Mouse (Mus musculus): ENCODE results near the gene Mfap3.

Gene Mfap3

DNA sequence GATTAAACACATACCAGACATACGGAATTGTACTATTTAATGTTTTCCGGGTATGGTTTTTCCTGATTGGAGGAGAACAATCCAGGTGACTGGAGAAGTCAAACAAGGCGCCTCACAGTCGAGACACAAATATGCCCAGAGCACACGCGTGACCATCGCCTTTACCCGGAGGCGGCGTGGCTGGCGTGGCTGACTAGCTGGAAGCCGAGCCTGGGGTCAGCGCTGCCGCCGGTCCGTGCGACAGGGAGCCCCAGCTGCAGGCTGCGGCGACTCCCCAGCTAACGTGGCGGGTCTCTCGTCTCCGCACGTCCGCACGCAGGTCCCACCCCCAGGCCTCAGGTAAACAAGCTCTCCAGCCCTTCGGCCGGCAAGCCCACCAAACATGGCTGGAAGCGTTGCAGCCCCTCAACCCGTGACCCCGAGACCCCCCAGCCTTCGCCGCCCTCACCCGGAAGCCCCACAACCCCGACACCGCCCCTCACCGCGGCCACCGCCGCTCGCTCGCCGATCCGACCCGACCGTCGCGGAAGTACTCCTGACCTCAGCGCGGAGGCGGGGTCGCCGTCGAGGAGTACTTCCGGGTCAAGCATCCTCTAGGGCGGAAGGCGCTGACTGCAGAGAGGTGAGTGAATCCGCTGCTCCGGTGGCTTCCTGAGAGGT is at the start of gene Mfap3, which contains the start of gene Fam114a2:
Mfap3 (plus strand) TSS at position 574 of the 660 bp plus-strand sequence.
Fam114a2 (minus strand) TSS at position 527 of the 660 bp plus-strand sequence.
- peak; percentile 92 for DNase-seq (ENCODE audit: low spot score)

DNA sequence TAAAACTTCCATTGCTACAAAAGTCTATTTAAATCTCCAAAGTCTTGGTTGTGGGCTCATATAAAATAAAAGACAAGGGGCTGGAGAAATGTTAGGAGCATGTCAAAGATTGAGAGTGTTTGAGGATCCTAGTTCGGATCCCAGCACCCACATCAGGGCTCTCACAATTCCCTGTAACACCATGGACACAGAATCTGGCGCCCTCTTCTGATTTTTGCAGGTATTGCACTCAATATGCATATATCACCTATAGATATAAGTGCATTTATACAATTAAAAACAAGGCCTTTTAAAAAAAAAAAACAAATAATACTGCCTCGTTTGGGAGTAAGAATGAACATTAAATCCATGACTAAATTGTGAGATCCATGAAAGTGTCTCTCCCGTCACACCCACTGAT is 49.8 kb upstream of the Mfap3 start:
- DNase-seq (ENCODE audit: low spot score): no peak

DNA sequence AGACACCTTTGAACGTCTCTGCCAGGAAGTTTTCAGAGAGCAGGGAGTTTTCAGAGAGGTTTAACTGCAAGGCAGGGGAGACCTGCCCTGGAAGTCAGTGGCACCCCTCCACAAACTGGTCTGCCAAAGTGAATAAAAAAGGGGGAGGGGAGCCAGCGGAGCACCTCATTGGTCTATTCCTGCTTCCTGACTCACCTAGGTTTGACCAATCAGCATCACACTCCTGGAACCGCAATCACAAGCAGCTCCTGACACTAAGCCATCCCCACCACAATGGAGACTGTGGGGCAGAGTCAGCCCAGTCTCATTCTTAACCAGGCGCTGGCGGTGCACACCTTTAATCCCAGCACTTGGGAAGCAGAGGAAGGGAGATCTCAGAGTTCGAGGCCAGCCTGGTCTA is 48.4 kb upstream of the Mfap3 start:
- DNase-seq (ENCODE audit: low spot score): no peak

DNA sequence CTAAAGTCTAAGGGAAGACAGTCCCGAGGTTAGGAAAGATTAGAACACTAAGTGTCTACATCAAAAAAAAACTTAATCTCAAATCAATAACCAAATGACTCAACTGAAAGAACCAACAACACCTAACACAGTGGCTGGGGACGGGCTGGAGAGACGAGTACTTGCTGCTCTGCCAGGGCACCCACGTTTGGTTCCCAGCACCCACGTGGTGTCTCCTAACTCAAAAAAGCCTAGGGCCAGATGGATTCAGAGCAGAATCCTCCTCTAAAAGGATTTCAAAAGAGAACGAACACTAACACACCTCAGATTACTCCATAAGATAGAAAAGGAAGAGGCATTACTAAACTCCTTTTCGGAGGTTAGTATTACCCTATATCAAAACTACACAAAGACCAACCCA is 47.5 kb upstream of the Mfap3 start:
- no peak for DNase-seq (ENCODE audit: low spot score)

DNA sequence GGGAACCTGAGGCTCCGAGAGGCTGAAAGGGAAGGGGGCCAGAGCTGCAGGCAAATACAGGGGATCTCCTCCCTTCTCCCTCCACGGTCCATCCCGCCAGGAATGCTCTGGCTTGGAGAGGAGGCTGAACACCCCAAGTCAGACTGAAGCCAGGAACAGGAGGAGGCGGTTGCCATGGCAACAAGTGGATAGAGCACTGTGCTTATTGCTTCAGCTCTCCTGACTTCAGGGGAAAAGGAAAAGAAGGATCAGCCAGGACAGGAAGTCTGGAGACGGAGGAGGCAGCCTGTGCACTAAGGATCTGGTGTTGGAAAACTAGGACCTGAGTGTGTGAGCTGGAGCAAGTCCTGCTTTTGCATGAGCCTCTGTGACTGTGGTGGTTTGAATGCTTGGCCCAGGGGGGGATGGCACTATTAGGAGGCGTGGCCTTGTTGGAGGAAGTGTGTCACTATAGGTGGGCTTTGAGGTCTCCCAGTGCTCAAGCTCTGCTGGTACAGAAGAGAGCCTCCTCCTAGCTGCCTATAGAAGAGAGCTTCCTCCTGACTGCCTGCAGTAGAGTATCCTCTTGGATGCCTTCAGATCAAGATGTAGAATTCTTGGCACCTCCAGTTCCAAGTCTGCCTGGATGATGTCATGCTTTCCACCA is 44.0 kb upstream of the Mfap3 start:
- no peak for DNase-seq (ENCODE audit: low spot score)

DNA sequence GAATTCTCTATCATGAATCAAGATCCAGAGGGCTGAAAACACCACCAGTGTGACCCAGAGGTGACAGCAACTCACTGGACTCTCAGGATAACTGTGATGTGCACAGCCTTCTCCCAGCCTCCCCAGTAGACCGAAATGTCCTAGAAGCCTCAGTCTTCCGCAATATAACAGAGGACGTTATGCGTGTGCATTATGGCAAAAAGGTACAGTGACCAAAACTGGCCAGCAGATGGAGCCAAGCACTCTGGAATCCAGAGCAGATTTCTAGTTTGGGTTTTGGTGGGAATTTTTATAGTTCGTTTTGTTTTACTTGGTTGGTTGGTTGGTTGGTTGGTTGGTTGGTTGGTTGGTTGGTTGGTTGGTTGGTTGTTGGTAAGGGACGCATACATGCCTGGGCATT is 43.3 kb upstream of the Mfap3 start:
- peak; percentile 33 for DNase-seq (ENCODE audit: low spot score)

DNA sequence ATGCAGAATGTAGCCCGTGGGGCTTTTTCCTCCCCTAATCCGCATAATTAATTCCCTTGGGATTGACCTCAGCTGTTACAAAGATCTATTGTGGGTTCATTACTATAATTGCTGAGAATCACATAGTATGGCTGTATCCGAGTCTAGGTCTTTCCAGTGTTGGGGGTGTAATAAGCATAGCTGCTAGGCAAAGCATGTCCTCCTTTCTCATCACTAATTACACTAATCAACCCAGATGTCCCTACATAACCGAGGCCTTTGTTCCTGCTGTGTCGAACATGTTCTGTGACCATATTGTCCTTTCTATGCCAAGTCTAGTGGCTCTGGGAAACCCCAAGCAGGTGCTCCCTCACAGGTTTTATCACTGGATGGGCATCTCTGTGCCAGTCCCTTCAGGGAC is 40.4 kb upstream of the Mfap3 start:
- no peak for DNase-seq (ENCODE audit: low spot score)

DNA sequence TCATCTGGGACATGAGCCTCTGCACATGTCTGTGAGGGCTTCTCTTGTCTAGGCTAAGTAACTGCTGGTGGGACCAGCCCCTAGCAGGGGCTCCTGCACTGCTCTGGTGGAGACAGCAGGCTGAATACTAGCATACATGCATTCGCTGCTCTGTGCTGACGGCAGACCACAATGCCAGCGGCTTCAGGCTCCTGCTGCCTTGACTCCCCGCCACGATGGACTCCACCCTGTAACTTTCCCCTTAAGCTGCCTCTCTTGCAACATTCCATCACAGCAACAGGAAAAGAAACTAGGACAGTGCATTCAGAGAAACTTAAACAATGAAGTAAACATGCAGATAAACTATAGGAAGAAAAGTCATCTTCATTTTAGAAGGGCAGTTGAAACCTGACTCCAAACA is 30.0 kb upstream of the Mfap3 start:
- no peak for DNase-seq (ENCODE audit: low spot score)

DNA sequence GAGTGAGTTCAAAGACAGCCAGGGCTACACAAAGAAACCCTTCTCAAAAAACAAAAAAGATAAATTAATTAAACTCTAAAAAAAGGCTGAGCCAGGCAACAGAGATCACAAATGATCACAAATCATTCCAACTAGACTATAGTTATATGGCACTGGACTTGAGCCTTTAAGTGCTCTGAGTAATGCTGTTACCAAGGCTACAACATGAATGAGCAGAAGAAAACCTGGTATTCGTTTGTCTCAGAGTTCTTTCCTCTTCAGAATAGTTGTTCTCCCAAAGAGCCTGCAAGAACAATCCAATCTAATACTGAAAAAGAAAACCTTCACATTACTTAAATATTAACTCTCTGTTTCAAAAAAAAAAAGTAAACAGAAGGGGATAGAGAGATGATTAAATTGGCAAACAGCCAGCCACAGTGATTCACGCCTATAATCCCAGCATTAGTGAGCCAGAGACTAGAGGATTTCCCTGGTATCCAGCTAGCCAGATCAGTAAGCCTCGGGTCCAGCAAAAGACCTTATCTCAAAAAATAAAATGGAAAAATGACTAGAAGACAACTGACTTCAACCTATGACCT is 21.9 kb upstream of the Mfap3 start:
- no peak for DNase-seq (ENCODE audit: low spot score)

DNA sequence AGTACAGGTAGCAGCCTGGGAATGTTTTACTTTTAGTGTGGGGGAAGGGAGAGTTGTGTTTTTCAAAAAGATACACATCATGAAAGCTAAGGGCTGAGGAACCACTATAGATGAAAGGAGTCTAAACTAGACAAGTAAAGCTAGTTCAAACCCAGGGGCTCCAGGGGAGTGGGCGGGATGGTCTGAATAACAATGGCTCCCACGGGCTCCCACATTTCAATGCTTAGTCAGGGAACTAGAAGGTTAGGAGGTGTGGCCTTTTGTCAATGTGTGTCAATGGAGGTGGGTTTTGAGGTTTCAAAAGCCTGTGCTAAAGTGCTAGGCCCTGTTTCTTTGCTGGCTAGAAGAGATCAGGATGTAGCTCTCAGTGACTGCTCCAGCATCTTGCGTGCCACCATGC is 20.8 kb upstream of the Mfap3 start:
- DNase-seq (ENCODE audit: low spot score): no peak

DNA sequence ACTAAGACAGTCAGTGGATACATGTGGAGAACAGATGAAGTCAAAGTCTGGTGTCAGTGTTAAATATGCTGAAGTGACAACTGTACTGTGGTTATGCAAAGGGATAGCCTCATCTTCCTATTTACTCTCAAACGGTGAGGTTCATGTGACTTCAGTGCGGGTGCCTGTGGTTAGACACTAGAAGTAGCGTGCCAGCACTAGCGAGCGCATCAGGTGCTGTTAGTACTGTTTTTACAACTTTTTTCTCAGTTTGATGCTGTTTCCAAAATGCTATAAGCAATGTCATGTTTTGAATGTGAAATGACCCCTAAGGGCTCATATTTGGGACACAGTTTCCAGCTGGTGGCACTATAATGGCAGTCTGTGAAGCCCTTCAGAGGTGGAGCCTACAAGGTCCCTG is 20.2 kb upstream of the Mfap3 start:
- no peak for DNase-seq (ENCODE audit: low spot score)

DNA sequence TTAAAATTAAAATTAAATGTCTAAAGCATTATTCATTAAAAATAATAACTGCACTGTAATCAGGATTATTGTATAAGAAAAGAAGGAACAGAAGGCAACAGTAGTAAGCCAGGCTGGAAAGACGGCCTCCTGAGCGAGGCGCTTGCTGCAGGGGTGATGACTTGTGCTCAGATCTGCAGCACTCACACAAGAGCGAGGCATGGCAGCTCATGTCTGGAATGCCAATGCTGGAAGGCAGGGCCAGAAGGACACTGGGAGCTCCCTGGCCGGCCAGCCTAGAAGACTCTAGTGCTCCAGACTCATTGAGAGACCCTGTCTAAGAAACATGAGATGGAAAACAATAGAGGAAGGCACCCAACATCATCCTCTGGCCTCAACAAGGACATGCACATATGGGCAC is 15.3 kb upstream of the Mfap3 start:
- DNase-seq (ENCODE audit: low spot score): no peak

DNA sequence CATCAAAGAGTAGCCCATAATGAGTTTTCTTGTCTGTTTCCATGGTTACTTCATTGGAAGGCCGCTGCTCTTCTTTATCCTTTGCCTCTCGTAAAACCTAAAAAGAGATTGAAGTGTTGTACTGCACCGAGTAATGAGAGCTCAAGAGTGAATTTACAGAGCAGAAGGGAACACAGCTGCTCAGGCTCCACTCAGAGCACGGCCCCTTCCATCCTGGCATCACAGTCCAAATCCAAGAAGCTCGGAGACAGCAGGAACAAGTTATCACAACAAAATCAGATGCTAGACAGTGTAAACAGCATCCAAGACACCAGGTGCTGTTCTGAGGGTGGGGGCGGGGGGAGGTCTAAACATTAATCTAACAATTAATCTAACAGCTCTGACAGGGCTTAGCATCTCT is 11.6 kb upstream of the Mfap3 start:
- no peak for DNase-seq (ENCODE audit: low spot score)

DNA sequence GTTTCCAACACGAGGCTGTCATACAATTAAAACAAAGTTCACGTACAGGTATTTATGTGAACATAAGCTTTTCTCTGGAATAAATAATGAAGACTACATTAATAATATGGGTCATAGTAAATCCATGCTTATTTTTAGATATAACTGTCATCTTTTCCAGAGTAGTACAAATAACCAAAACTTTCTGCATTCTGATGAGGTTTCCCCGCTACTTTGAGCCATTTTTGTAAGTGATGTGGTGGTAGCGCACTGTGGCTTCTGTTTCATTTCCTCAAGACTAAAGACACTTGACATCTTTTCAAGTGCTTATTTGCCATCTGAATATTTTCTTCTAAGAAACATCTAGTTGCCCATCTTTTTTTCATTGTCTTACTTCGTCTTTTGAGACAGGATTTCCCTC is 3.2 kb upstream of the Mfap3 start:
- DNase-seq (ENCODE audit: low spot score): no peak

DNA sequence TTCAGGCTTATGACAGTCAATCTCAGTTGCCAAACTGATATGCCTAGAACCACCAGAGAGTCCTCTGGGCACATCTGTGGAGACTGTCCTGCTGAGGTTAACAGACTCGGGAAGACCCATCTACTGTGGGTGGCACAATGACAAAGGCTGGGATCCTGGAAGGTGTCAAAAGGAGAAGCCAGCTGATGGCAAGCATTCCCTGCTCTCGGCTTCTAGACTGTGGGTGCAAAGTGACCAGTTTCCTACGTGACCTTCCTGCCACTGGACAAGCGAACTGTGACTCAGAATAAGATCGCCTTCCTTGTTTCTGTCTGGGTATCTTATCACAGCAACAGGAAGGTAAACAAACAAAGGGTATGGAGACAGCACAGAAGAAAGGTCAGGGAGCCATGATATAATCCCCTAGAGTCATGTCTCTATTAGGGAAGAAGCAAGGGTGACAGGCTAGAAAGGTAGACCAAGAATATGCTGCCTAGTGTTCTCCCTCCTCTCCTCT is 1.5 kb upstream of the Mfap3 start:
- no peak for DNase-seq (ENCODE audit: low spot score)

DNA sequence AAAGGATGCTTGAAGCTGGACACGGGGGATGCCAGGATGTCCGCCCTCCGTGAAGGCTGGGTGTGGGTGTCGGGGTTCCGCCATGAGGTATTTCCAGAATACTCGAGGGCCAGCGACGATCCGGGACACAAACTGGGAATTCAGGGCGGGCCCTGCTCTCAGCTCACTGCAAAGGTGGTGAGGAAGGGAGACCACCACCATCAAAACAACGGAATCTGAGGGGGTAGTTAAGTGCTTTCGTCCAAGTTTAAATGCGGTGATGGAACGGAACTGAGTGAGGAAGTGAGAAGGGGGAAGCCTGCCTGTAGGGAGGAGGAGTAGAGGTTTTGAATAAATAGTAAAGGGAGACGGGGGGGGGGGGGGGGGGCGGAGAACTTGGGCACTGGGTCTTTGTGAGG is 286 bp downstream of the Mfap3 start:
- no peak for DNase-seq (ENCODE audit: low spot score)

DNA sequence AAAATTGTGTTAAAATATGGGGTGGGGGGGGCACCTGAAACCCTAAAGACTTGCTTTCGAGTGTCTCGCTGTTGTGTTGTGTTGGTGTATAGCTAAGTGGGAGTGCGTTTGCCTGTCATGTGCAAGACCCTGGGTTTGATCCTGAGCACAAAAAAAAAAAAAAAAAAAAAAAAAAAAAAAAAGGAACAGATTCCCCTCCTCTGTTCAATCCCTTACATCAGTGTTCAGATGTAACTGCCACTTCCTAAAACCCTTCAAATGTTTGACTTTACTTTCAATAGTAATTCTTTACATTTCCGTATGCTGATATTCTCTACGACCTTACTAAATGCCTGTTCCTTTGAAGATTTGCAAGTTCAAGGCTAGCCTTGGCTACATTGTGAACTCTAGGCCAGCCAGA is 840 bp downstream of the Mfap3 start:
- DNase-seq (ENCODE audit: low spot score): no peak

DNA sequence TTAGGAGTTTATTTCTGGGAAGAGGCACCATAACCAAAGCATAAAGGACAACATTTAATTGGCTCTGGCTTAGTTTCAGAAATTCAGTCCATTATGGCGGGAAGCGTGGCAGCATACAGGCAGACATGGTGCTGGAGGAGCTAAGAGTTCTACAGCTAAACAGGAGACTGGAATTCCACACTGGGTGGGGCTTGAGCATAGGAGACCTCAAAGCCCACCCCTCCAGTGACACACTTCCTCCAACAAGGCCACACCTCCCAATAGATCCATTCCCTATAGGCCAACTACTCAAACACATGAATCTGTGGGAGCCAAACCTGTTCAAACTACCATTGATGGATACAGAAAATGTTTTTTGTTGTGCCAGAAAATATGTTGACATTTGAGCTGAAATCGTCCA is 2.7 kb downstream of the Mfap3 start:
- no peak for DNase-seq (ENCODE audit: low spot score)

DNA sequence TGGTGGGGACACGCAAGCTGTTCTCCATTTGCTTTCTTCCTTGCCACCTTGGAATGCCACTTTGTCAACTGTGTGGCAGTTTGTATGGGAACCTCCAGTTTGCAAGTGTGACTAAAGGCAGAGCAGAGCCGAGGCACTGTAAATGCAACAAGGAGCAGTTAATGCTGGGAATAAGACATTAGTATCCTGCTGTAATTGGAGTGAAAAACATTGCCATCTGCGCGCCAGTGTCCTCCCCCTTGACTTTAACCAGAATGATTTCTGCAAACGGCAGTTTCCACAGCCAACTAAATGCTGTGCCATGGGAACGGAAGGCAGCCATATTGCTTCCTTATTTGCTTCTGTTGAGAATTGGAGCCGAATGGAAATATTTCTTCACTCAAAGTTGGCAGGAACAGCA is 3.6 kb downstream of the Mfap3 start:
- no peak for DNase-seq (ENCODE audit: low spot score)

DNA sequence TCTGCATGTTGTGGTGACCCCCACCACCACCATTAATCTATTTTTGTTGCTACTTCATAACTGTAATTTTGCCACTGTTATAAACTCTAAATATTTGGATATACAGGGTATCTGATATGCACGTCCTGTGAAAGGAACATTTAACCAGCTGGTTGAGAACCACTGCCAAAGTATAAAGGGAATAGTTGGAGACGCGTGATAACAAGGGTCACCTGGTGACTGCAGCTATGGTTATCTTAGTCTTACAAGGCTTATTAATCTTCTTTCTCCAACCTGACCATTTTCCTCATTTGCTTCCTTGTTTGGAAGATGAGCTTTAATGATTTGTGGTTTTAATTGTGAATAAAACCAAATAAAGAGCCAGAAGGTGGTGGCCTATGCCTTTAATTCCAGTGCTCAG is 5.0 kb downstream of the Mfap3 start:
- no peak for DNase-seq (ENCODE audit: low spot score)

DNA sequence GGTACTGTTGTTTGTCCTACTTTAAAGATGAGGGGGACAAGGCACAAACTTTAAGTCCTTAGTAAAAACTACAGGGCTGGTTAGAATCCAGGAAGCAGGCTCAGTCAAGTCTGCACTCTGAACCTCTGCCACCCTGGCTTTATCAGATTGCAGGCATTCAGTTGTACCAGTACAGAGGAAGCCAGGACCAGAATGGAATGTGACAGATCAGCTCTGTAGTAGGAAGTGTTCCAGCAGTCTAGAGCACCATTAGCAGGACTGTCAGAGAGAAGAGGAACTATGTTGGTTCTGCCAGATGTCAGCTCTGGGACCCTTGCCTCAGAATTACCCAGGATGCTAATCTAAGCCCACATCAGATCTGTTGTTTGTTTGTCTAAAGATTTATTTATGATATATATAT is 6.1 kb downstream of the Mfap3 start:
- DNase-seq (ENCODE audit: low spot score): no peak

DNA sequence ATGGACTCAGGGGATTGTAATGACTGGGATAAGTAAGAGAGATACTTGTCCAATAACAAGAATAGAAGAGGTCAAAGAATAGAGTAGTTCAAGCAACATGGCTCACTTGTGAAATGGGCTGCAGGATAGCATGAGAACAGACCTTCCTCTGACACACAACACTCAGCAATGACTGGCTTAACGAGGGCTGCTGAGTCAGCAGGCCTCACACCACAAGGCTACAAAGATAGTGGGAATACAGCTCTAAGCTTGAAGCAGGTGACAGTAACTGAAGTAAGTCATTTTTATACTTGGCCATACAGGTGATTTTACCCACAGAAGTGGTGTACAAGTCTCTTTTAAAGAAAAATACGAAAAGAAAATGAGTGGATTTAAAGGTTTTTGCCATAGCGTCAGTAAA is 7.4 kb downstream of the Mfap3 start:
- DNase-seq (ENCODE audit: low spot score): no peak

DNA sequence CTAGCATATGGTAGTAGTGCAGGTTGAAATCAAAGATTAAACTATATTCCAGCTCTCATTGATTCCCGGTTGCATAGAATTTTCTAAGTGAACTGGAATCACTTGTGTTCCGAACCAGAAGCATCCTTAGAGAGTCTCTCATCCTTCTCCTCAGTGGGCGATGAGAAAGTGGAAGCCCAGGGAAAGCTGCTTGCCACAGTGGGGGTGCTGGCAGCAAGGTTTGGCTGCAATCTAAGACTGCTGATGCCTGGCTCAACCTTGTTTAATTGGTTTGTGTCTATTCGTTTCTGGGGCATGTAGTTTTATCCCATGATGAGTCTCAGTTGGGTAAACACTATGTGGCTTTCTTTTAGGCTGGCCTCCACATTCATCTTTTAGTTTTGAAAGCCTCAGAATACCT is 9.0 kb downstream of the Mfap3 start:
- no peak for DNase-seq (ENCODE audit: low spot score)

DNA sequence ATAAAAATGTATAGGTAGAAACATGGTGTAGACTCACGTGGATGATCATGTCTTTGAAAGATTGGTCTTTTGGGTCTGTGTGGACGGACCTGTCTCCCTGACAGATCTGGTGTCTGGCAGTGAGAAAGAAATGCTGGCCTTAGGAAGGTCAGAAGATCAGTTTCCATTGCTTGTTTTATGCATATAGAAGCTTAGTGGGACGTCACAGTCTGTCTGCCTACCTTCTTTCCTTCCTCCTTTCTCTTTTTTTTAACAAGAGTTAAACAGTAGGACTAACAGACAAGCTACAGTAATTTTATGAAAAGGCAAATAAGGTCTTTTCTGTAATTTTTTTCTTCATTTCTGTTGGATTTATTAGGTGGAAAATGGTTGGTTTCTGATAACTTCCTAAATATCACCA is 10.6 kb downstream of the Mfap3 start:
- no peak for DNase-seq (ENCODE audit: low spot score)

Data from urinary bladder, postnatal 25 days (tissue).